Mouse (Mus musculus) thymus, postnatal 4 days (tissue): ENCODE results near the gene Hspb1.
A peak's percentile ranks its signal among the peaks of the same experiment; 100 is the strongest.

Source experiments
- DNase-seq: peaks from one replicate; pipeline ENCODE4 v3.0.0; 2021

Gene Hspb1

DNA sequence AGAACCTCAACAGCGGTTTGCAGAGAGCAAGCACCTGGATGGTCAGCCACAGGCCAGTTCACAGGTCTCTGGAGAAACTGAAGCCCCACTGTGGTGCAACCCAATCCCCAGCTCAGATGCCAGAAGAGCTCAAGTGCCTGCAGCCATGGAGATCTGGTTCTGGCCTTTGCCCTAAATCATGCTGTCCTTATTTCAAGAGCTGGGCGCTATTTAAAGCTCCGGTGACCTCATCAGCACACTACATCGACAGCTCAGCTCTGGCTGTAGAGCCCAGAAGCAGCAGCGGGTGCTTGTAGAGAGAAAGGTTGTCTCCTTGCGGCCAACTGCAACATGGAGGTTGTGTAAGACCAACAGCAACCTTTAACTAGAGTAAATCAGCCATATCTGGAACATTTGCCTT is 26.4 kb downstream of the Hspb1 start:
- DNase-seq = no peak

DNA sequence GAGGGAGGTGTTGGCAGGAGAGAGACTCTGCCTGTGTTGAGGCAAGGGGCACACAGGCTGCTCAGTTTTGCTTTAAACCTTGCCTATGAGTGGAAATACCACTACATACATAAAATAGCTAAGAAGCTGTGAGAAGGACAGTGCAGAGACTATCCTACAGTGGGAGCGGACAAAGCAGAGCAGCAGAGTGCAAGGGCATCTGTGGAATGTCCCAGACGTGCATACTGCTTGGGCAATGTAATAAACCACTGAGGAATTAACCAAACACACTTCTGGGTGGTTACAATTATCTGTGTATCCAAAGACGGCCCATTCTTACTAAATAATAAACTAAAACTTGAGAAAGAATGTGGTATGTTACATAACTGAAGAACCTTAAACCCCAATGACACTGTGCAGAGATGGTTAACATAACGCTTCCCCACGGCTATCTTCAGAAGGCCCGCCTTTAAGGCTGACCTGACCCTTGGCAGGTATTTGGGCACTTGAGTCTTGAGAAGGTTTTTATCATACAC is 28.4 kb downstream of the Hspb1 start:
- no peak for DNase-seq

DNA sequence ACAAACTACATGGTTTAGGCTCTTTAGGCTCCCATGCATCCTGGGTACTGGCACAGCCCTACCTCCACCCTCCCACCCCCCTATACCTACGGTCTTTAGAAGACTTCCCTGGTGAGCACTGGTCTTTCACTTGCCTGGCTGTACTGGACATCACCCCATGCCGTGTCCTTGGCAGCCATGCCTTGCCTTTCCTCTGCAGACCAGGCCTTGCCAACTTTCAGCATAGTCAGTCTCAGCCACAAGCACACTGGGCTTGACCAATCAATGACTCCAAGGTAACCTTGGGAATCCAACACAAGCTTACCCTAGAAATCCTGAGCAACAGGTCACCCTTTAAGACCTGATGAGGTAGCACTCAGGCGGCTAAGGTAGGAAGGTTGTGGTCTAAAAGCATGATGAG is 28.9 kb downstream of the Hspb1 start:
- DNase-seq = no peak

DNA sequence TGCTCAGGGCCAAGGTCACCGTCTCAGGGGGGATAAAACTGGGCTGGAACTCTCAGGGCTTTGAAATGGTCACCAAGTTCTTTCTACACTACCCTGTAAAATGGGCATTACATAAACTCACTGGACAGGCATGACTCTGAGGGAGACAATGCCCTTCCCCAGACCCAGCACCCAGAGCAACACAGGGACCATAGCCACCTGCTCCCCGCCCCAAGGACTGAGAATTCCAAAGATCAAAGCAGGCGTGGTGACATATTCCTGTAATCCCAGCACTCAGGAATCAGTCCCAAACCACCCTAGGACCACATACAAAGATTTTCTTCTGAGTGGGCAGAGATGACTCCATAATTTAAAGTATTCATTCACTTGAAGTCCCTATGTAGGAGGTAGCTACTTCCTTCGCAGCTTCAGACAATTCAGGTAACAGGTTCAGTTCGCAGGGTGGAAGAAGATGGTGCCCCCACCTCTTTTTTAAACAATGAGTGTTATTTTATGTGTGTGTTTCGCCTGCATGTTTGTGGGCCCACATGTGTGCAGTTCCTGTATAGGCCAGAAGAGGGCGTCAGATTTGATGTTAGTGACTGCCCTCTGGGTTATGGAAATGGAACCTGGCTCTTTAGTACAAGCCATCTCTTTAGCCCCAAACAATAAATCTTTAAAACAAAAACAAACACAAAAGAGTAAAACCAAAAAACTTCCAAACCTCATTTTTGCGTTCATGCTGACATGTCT is 29.8 kb downstream of the Hspb1 start:
- peak; percentile 32 for DNase-seq

DNA sequence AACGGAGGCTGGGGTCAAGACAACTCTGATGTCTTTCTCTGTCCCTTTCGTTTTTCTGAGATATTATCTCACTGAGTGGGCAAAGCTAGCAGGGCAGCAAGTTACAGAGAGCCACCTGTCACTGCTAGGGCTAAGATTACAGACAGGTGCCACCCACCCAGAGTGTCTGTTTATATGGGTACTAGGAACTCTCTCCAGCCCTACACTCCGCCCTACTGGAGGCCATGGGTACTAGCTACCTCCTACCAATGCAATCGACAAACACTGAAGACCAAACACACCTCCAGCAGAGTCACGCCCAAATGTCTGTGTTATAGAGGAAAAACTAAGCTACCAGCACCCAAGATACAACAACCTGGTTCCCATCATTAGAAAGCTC is 30.3 kb downstream of the Hspb1 start:
- DNase-seq = no peak

DNA sequence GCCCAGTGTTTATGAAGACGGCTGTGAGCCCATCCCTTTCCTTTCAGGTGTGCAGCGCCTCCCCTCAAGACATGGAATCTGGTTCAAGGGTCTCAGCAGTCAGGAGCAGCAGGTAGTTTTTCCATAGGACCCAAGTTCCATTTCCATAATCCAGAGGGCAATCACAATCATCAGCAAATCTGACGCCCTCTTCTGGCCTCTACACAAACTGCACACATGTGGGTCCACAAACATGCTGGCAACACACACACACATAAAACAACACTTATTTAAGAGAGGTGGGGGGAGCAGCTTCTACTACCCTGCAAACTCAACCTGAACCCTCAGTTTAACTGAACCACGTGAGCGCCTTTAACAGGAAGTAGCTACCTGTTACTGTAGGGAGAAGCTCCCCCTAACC is 30.9 kb downstream of the Hspb1 start:
- DNase-seq = no peak

DNA sequence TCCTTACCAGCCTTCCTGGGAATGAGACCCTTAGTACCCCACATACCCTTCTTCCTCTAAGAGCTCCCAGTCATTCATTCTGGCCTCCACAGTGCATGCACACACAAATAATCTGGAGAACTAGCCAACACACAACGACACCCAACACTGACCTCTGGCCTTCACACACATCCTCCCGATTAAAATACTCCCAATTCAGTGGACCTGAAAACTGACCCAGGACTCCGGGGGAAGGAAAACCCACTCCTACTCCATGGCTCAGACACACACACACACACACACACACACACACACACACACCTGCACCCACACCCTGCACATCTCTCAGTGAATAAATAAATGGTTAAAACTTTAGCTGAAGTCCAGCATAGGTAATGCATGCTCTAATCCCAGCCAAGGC is 32.2 kb downstream of the Hspb1 start:
- no peak for DNase-seq

DNA sequence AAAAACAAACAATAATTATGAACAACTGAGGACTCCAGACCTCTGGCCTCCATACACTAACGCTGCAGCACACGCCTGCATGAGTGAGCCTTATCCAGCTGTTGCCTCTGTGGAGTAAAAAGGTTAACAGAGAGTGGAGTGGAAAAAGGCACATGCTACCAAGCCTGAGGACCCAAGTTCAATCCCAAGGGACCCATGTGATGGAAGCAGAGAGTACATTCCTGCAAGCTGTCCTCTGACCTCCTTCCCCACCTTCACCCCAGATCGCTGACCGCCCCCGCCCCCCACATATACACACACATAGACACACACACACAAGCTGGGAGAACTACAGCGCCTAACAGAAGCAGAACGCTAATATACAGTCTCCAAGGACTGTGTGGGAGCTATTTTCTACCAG is 36.2 kb downstream of the Hspb1 start:
- DNase-seq = no peak

DNA sequence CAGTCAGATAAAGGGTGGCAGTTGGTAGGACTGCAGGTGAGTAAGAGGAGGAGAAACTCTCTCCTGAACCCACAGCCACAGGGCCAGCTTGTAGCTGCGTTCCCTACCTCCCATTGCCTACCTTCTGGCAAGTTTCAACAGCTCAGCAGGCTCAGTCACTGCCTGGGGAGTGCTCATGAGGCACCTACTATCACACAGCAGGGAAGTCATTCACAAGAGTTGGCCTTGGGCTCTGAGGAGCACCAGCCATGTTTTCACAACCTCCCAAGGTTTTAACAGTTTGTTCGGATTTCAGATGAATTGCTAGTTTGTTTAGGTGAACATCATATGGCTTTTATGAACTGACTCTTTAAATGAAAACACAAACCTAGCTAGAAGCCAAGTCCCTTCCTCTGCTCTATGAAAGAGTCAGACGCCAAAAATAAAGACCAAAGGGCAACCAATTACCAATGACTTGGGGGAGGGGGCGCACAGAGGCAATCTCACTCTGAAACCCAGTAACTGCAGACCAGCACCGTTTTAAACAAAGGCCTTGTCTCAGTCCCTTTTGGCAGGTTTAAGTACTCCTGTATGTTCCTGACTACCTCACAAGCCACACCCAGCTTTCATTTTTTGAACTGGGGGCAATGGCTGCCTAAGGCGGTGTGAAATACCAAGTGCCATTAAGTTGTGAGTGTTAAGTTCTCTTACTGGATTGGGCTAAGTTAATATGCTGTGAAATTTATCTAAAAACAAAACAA is 42.1 kb downstream of the Hspb1 start:
- no peak for DNase-seq

DNA sequence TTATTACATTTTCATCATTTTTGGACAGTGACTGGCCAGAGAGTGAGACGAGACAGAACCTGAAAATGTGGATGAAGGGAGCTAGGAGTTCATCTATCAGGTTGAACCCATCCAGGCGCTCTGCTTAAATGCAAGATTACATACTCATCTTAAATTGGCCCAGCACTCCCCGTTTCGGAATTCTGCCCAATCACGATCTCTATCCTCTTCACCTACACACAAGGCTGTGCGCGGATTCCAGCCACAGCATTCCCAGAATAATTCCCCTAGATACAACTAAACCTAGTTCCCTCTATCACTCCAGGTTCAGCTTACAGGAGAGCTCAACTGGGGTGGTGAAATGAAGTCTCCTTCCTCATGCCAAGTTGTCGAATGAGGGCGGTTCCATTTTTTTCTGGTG is 43.8 kb downstream of the Hspb1 start:
- no peak for DNase-seq

DNA sequence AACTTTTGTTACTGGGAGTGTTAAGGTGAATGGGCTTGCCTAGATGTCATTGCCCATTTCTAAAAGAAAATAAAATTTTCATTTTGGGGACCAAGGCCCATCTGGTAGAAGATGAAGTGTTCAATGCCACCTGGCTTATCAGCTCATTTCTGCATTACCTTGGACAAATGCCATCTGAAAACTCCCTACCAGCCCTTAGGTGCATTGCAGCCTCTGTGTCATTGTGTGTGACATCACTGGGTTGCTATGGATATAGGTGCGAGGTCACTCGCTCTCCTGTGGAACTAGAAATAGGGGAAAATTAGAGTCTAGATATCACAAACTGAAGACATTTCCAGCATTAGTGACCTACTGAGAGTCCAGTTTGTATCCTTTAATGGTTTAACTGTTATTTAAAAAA is 44.6 kb downstream of the Hspb1 start:
- no peak for DNase-seq

DNA sequence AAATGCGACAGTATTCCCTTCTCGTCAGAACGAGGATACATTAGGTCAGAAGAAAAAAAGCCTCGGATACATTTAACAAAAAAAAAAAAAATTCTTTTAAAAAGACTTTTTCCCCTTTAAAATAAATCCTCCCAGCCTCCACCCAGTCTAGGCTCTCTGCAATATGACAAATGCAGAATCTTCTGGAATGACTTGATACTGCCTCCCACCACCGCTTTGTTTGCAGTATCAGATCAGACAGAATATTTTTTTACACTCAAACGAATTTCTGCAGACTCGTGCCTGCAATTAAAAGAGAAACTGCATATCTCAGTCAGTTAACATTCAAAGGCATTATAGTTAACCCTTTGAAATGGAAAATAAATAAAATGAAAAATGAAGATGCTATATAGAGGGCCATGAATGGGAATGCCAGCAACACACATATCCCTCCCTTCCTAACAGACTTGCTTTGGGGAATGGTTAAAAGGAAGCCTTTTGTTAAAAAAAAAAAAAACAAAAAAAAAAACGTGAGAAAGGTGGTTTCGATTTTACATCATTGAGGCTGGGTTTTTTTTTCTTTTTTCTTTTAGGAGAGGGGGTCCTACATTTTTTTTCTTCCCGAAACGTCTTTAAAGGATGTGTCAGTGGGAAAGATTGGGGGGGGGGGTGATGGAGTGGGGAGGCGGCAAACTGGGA is 45.6 kb downstream of the Hspb1 start:
- no peak for DNase-seq

DNA sequence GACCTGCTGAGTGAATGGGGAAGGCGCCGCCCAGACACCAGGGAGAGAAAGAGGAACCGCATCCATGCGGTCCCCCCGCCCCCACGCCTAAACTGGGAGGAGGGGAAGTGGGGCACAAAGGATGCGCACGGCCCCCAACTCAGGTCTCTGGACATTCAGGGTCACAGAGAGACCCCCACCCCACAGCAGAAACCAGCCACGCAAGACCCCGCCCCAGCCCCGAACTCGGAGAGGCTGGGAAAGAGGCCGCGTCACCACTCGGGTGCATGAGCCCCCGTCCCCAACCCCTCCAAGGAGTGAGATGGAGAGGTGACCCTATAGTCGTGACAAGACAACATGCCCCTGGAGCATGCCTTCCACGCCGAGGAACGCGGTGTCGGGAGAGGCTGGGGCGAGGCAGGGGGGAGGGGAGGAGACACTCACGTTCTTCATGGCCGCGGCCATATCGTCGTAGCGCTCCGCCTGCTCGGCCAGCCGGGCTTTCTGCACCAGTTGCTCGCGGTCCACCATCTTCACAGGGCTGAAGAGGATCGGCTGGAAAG is 46.3 kb downstream of the Hspb1 start:
- peak; percentile 77 for DNase-seq

DNA sequence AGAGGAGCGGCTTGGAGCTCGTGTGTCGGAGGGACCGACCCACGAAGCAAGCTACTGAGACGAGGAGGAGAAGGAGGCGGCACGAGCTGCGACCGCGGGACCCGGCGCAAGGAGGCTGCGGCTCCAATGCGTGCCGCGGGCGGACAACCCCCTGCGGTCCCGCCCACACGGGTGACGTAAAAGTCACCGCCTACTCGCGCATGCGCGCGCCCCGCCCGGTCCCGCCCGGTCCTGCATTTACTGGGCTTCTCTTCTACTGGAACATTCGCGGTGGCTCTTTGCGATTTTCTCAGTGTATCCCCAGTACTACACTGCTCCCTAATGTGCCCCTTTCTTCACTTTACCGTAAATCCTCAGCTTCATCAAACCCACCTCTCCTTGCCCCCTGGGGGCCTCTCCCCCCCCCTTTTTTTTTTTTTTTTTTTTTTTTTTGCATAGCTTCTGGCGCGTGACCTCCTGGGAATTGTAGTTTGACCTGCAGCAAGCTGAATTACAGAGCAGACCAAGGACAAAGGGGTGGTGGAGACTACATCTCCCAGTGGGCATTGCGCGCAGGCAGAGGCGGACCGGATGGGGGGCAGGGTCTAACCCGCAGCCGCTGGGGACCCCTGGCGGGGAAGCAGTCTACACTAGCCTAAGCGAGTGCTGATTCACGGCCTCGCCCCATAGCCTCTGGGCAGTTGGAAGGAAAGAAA is 46.9 kb downstream of the Hspb1 start, which contains the start of gene Ywhag:
Ywhag (minus strand) TSS at position 136 of the 695 bp plus-strand sequence.
- peak; percentile 99 for DNase-seq

DNA sequence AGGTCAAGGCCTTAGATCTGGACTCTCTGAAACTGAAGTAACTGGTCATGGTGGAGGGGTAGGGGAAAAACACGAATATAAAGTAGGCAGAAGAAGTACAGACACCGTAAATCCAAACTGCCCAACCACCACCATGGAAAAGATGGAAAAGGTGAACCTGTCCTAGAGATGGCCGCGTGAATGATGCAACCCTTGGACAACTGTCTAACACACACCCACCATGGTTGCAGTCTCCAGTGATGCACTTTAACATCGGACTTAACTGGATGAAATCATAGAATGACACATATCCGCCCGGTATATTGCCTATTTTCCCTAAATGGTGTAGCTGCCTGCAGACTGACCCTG is 47.4 kb downstream of the Hspb1 start:
- no peak for DNase-seq

DNA sequence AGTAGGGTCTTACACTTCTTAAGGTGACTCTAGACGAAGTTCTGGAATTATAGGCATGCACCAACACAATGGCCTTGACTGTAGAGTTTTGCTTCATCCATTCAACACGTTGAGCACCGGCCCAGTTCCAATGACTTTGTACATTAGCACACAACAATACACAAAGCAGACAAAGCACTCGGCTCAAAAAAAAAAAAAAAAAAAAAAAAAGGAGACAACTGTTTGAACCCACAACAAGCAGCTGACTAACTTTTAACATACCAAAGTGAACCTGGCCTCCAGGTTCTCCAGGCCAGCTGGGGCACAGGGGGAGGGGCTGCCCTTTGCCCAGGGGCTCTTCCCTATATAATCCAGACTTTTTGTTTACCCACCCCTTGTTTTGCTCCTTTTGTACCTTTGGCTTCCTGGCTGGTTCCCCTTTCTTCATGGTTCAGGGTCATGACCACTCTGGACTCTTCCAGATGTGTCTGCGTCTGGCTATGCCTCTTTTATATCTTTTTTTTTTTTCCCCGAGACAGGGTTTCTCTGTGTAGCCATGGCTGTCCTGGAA is 48.0 kb downstream of the Hspb1 start:
- no peak for DNase-seq
